Mouse (Mus musculus) limb, embryonic 14.5 days (tissue): Measurements from ENCODE around the gene Tmprss7. TPM values are rescaled to one million over a fixed set of nuclear protein-coding genes. Genes with fewer than 3 reads are reported as not detected.

ENCODE experiments used
- ATAC-seq: fragments of 200-750 bp; cut with Nextera tagmentation; 2 replicates; pipeline ENCODE4 v1.8.0; 2017; ENCODE audit warnings: low read depth, moderate number of reproducible peaks, moderate TSS enrichment; ENCODE audit not compliant: low FRiP score
- DNase-seq: peaks from one replicate; pipeline ENCODE4 v3.0.0-alpha.2; 2015; ENCODE audit warnings: low spot score
- H3K27ac ChIP-seq: fragments of 300-500 bp; sonication (generic); replicated peaks from 2 replicates; pipeline ENCODE4 v1.5.1; 2014; ENCODE audit warnings: low read depth, mild to moderate bottlenecking, low read length, moderate library complexity, mixed read lengths
- H3K27me3 ChIP-seq: fragments of 300-500 bp; sonication (generic); 2 replicates; pipeline ENCODE4 v1.6.1; 2014; ENCODE audit warnings: low read length, mixed read lengths; ENCODE audit not compliant: control insufficient read depth, insufficient read depth
- H3K36me3 ChIP-seq: fragments of 300-500 bp; sonication (generic); 2 replicates; pipeline ENCODE4 v1.6.1; 2014; ENCODE audit warnings: mild to moderate bottlenecking, low read length, moderate library complexity, mixed read lengths; ENCODE audit not compliant: control insufficient read depth, insufficient read depth
- H3K4me1 ChIP-seq: fragments of 300-500 bp; sonication (generic); 2 replicates; pipeline ENCODE4 v1.6.1; 2014; ENCODE audit warnings: antibody characterized with exemption, low read length, mixed read lengths; ENCODE audit not compliant: control insufficient read depth, insufficient read depth
- H3K4me2 ChIP-seq: fragments of 300-500 bp; sonication (generic); replicated peaks from 2 replicates; pipeline ENCODE4 v1.6.1; 2014; ENCODE audit warnings: low read depth, mild to moderate bottlenecking, low read length, moderate library complexity; ENCODE audit not compliant: severe bottlenecking
- H3K4me3 ChIP-seq: fragments of 300-500 bp; sonication (generic); replicated peaks from 2 replicates; pipeline ENCODE4 v1.5.1; 2014; ENCODE audit warnings: low read length
- H3K9ac ChIP-seq: fragments of 300-500 bp; sonication (generic); 2 replicates; pipeline ENCODE4 v1.6.1; 2014; ENCODE audit warnings: mild to moderate bottlenecking, low read depth, low read length, moderate library complexity; ENCODE audit not compliant: severe bottlenecking
- H3K9me3 ChIP-seq: fragments of 300-500 bp; sonication (generic); 2 replicates; pipeline ENCODE4 v1.6.1; 2016; ENCODE audit warnings: low read length; ENCODE audit not compliant: control insufficient read depth
- POLR2A ChIP-seq: fragments of 200-500 bp; IDR thresholded peaks from 2 replicates; pipeline ENCODE4 v1.8.0; 2012; ENCODE audit warnings: inconsistent platforms, mild to moderate bottlenecking, moderate library complexity, borderline replicate concordance; ENCODE audit not compliant: insufficient read depth, insufficient read length; ENCODE audit errors: extremely low read depth
- WGBS: fragments of 180-500 bp; shearing (Covaris S2); extraction: QIAGEN DNeasy Blood & Tissue Kit; methylation state at CpG from one replicate; pipeline ENCODE4 v1.1.7; 2014; 5-methylcytosine and 5-hydroxymethylcytosine counted together
- polyA plus RNA-seq, 2 experiments: library from polyadenylated mRNA; depleted of rRNA in 1 of 2; stranded (reverse) in 1 of 2; unstranded in 1 of 2; fragments of >200 nt; fragmentation: Nextera tagmentation in 1 of 2; extraction: Ambion mirVana in 1 of 2; gene quantifications; 2 replicates each; pipeline versions ENCODE4 v1.2.1 to v1.2.3; 2012 to 2014

Gene Tmprss7
- polyA plus RNA-seq, 2 experiments = 0.11 to 0.49 TPM

GRCm38 (mm10) chr16:45619751-45620375 lies 73.6 kb downstream of the Tmprss7 start:
- 81% methylated on average over 8 of the region's 8 CpGs for WGBS

GRCm38 (mm10) chr16:45615944-45616343 lies 77.5 kb downstream of the Tmprss7 start:
- ATAC-seq (no peak), DNase-seq (no peak)
- Histone ChIP-seq H3K9ac (no peak overlapping the region), H3K4me1 (no peaks in the 10 kb centered on the region), H3K27me3 (no peaks in the 10 kb centered on the region), H3K4me2 (no peak overlapping the region), H3K27ac (no peak overlapping the region), H3K36me3 (no peaks in the 10 kb centered on the region), H3K4me3 (no peak overlapping the region), H3K9me3 (no peaks in the 10 kb centered on the region)
- WGBS = 89% methylated on average over 1 of the region's 1 CpGs
- no peak for TF ChIP-seq POLR2A

More at GRCm38 (mm10) chr16:45619751-45620375, 73.6 kb downstream of the Tmprss7 start:
- Histone ChIP-seq H3K4me1 (no peaks in the 10 kb centered on the region), H3K36me3 (no peaks in the 10 kb centered on the region), H3K4me3 (no peak overlapping the region), H3K9ac (no peak overlapping the region), H3K27ac (no peak overlapping the region), H3K27me3 (no peaks in the 10 kb centered on the region), H3K4me2 (no peak overlapping the region), H3K9me3 (no peaks in the 10 kb centered on the region)
- ATAC-seq = no peak
- TF ChIP-seq POLR2A = no peak
- no peak for DNase-seq

- Histone ChIP-seq H3K9me3 (no peaks in the 10 kb centered on the region), H3K4me1 (no peaks in the 10 kb centered on the region), H3K9ac (no peak overlapping the region), H3K27me3 (no peaks in the 10 kb centered on the region), H3K4me2 (no peak overlapping the region), H3K4me3 (no peak overlapping the region), H3K36me3 (no peaks in the 10 kb centered on the region), H3K27ac (no peak overlapping the region)
- DNase-seq = no peak
- 72% methylated on average over 2 of the region's 2 CpGs for WGBS
- no peak for TF ChIP-seq POLR2A
- ATAC-seq = no peak
These were observed 80.2 kb downstream of the Tmprss7 start for GRCm38 (mm10) chr16:45613247-45613646.

GRCm38 (mm10) chr16:45610267-45610666 lies 83.2 kb downstream of the Tmprss7 start, which contains the start of gene Gcsam:
Gene Gcsam, plus strand, starts transcription at chr16:45610380.
- ATAC-seq = no peak

GRCm38 (mm10) chr16:45609300-45609699 lies 84.2 kb downstream of the Tmprss7 start:
- H3K4me2 ChIP-seq = no peak overlapping the region
- no peak for DNase-seq
- H3K4me3 ChIP-seq = no peak overlapping the region
- WGBS = 70% methylated on average over 3 of the region's 3 CpGs
- no peak for TF ChIP-seq POLR2A
- H3K4me1 ChIP-seq = no peaks in the 10 kb centered on the region
- no peaks in the 10 kb centered on the region for H3K27me3 ChIP-seq
- no peak for ATAC-seq
- H3K9me3 ChIP-seq = no peaks in the 10 kb centered on the region
- H3K36me3 ChIP-seq = no peaks in the 10 kb centered on the region
- no peak overlapping the region for H3K27ac ChIP-seq
- no peak overlapping the region for H3K9ac ChIP-seq

More at GRCm38 (mm10) chr16:45610267-45610666, 83.2 kb downstream of the Tmprss7 start, which contains the start of gene Gcsam:
- Histone ChIP-seq H3K4me1 (no peaks in the 10 kb centered on the region), H3K27me3 (no peaks in the 10 kb centered on the region), H3K9me3 (no peaks in the 10 kb centered on the region), H3K4me2 (no peak within 1 kb of the TSS), H3K36me3 (no peaks in the 10 kb centered on the region), H3K27ac (no peak within 1 kb of the TSS), H3K9ac (no peak within 1 kb of the TSS), H3K4me3 (no peak within 1 kb of the TSS)
- DNase-seq = no peak
- WGBS = 67% methylated on average over 4 of the region's 4 CpGs
- TF ChIP-seq POLR2A = no peak
